Mouse (Mus musculus): ENCODE measurements around the gene Naa80. TPM values are rescaled to one million over a fixed set of nuclear protein-coding genes. Genes with fewer than 3 reads are reported as not detected.

Gene Naa80
- polyA plus RNA-seq, 1 experiment from 2014 or later = 14.7 TPM

GRCm38 (mm10) chr9:107605041-107605661, 26.5 kb downstream of the Naa80 start:
- no peak for ATAC-seq (ENCODE audit: low FRiP score, low read depth)
- H3K27ac ChIP-seq (replicated peaks) = peak overlapping the region; percentile 15; the same call in 1 of the 2 replicates

GRCm38 (mm10) chr9:107606591-107606990, 27.9 kb downstream of the Naa80 start:
- no peak overlapping the region for H3K4me2 ChIP-seq (replicated peaks)
- no peak overlapping the region for H3K4me3 ChIP-seq
- H3K4me1 ChIP-seq = peaks cover 64% of the 10 kb centered on the region
- WGBS = 15% methylated on average over 9 of the region's 9 CpGs
- 0 out of 2 replicates have a peak, but pooled peaks cover 13% of the 10 kb centered on the region for H3K27me3 ChIP-seq
- no peaks in the 10 kb centered on the region for H3K9me3 ChIP-seq
- H3K9ac ChIP-seq (replicated peaks) = 0 out of 2 replicates have a peak overlapping the region, but pooled peaks have one; percentile 17
- no peaks in the 10 kb centered on the region for H3K36me3 ChIP-seq
- ATAC-seq (ENCODE audit: low FRiP score, low read depth) = no peak
- no peak overlapping the region for H3K27ac ChIP-seq (replicated peaks)

More at GRCm38 (mm10) chr9:107605041-107605661, 26.5 kb downstream of the Naa80 start:
- H3K9me3 ChIP-seq = no peaks in the 10 kb centered on the region
- 34% methylated on average over 23 of the region's 23 CpGs for whole genome bisulfite sequencing
- 0 out of 2 replicates have a peak, but pooled peaks cover 13% of the 10 kb centered on the region for H3K27me3 ChIP-seq
- peak overlapping the region; percentile 37; the same call in 1 of the 2 replicates for H3K9ac ChIP-seq (replicated peaks)
- peak overlapping the region; percentile 22 for H3K4me2 ChIP-seq (replicated peaks)
- H3K4me1 ChIP-seq = peaks cover 59% of the 10 kb centered on the region
- H3K4me3 ChIP-seq = no peak overlapping the region
- no peaks in the 10 kb centered on the region for H3K36me3 ChIP-seq

- Histone ChIP-seq H3K9me3 (no peaks in the 10 kb centered on the region), H3K4me2 (replicated peaks) (no peak overlapping the region), H3K27ac (replicated peaks) (no peak overlapping the region), H3K36me3 (no peaks in the 10 kb centered on the region), H3K4me3 (no peak overlapping the region), H3K4me1 (peaks cover 68% of the 10 kb centered on the region), H3K9ac (replicated peaks) (0 out of 2 replicates have a peak overlapping the region, but pooled peaks have one; percentile 17), H3K27me3 (0 out of 2 replicates have a peak, but pooled peaks cover 13% of the 10 kb centered on the region)
- 71% methylated on average over 2 of the region's 2 CpGs for WGBS
- ATAC-seq (ENCODE audit: low FRiP score, low read depth) = no peak
These were observed 28.3 kb downstream of the Naa80 start for GRCm38 (mm10) chr9:107607036-107607435.

GRCm38 (mm10) chr9:107607653-107608245, 29.1 kb downstream of the Naa80 start:
- no peak overlapping the region for H3K4me2 ChIP-seq (replicated peaks)
- H3K4me1 ChIP-seq = peaks cover 70% of the 10 kb centered on the region
- ATAC-seq (ENCODE audit: low FRiP score, low read depth) = no peak
- no peak overlapping the region for H3K9ac ChIP-seq (replicated peaks)
- H3K4me3 ChIP-seq = no peak overlapping the region
- no peaks in the 10 kb centered on the region for H3K36me3 ChIP-seq
- 0 out of 2 replicates have a peak, but pooled peaks cover 13% of the 10 kb centered on the region for H3K27me3 ChIP-seq
- H3K27ac ChIP-seq (replicated peaks) = no peak overlapping the region
- WGBS = 62% methylated on average over 9 of the region's 9 CpGs
- H3K9me3 ChIP-seq = no peaks in the 10 kb centered on the region

GRCm38 (mm10) chr9:107608741-107609432, 30.2 kb downstream of the Naa80 start, which contains the start of gene Sema3b:
Gene Sema3b, minus strand, starts transcription at chr9:107609229.
- no peak within 1 kb of the TSS for H3K4me3 ChIP-seq
- peaks cover 3% of the 10 kb centered on the region; the same call in 1 of the 2 replicates for H3K36me3 ChIP-seq
- H3K9me3 ChIP-seq = no peaks in the 10 kb centered on the region
- no peak within 1 kb of the TSS for H3K4me2 ChIP-seq (replicated peaks)
- no peak for ATAC-seq (ENCODE audit: low FRiP score, low read depth)
- WGBS = 45% methylated on average over 12 of the region's 12 CpGs
- H3K27ac ChIP-seq (replicated peaks) = 0 out of 2 replicates have a peak within 1 kb of the TSS, but pooled peaks have one; percentile 11
- no peak within 1 kb of the TSS for H3K9ac ChIP-seq (replicated peaks)
- 0 out of 2 replicates have a peak, but pooled peaks cover 7% of the 10 kb centered on the region for H3K27me3 ChIP-seq
- H3K4me1 ChIP-seq = peaks cover 72% of the 10 kb centered on the region

GRCm38 (mm10) chr9:107609433-107609830, 30.7 kb downstream of the Naa80 start:
- Histone ChIP-seq H3K27ac (replicated peaks) (0 out of 2 replicates have a peak overlapping the region, but pooled peaks have one; percentile 11), H3K36me3 (peaks cover 9% of the 10 kb centered on the region), H3K27me3 (0 out of 2 replicates have a peak, but pooled peaks cover 7% of the 10 kb centered on the region), H3K4me3 (no peak overlapping the region), H3K9me3 (no peaks in the 10 kb centered on the region), H3K9ac (replicated peaks) (no peak overlapping the region), H3K4me1 (peaks cover 69% of the 10 kb centered on the region), H3K4me2 (replicated peaks) (no peak overlapping the region)
- no peak for ATAC-seq (ENCODE audit: low FRiP score, low read depth)
- 65% methylated on average over 4 of the region's 4 CpGs for WGBS

- H3K27ac ChIP-seq (replicated peaks) = peak overlapping the region; percentile 98
- WGBS = 77% methylated on average over 6 of the region's 6 CpGs
- H3K27me3 ChIP-seq = 0 out of 2 replicates have a peak, but pooled peaks cover 4% of the 10 kb centered on the region
- H3K4me1 ChIP-seq = peaks cover 63% of the 10 kb centered on the region
- H3K9ac ChIP-seq (replicated peaks) = peak overlapping the region; percentile 72
- ATAC-seq (ENCODE audit: low FRiP score, low read depth) = no peak
- peak overlapping the region; percentile 34; the same call in 1 of the 2 replicates for H3K4me3 ChIP-seq
- H3K9me3 ChIP-seq = no peaks in the 10 kb centered on the region
- H3K36me3 ChIP-seq = peaks cover 31% of the 10 kb centered on the region
- H3K4me2 ChIP-seq (replicated peaks) = peak overlapping the region; percentile 63
These were observed 32.9 kb downstream of the Naa80 start for GRCm38 (mm10) chr9:107611456-107612190.

GRCm38 (mm10) chr9:107612191-107612944, 33.7 kb downstream of the Naa80 start:
- H3K4me3 ChIP-seq = peak overlapping the region; percentile 34
- H3K27me3 ChIP-seq = no peaks in the 10 kb centered on the region
- peak; percentile 91 for ATAC-seq (ENCODE audit: low FRiP score, low read depth)
- peak overlapping the region; percentile 98 for H3K27ac ChIP-seq (replicated peaks)
- peak overlapping the region; percentile 63 for H3K4me2 ChIP-seq (replicated peaks)
- no peaks in the 10 kb centered on the region for H3K9me3 ChIP-seq
- peaks cover 56% of the 10 kb centered on the region for H3K4me1 ChIP-seq
- H3K36me3 ChIP-seq = peaks cover 36% of the 10 kb centered on the region
- 2% methylated on average over 42 of the region's 48 CpGs for WGBS
- H3K9ac ChIP-seq (replicated peaks) = peak overlapping the region; percentile 72

GRCm38 (mm10) chr9:107612945-107613569, 34.4 kb downstream of the Naa80 start:
- peak overlapping the region; percentile 34; the same call in 1 of the 2 replicates for H3K4me3 ChIP-seq
- peak; percentile 10; the same call in 1 of the 2 replicates for ATAC-seq (ENCODE audit: low FRiP score, low read depth)

GRCm38 (mm10) chr9:107615035-107615434, 36.3 kb downstream of the Naa80 start:
- peaks cover 63% of the 10 kb centered on the region for H3K36me3 ChIP-seq
- H3K4me1 ChIP-seq = peaks cover 44% of the 10 kb centered on the region
- no peak for ATAC-seq (ENCODE audit: low FRiP score, low read depth)
- WGBS = 71% methylated on average over 4 of the region's 4 CpGs
- no peaks in the 10 kb centered on the region for H3K9me3 ChIP-seq
- no peaks in the 10 kb centered on the region for H3K27me3 ChIP-seq
- H3K9ac ChIP-seq (replicated peaks) = no peak overlapping the region
- H3K27ac ChIP-seq (replicated peaks) = peak overlapping the region; percentile 98
- no peak overlapping the region for H3K4me2 ChIP-seq (replicated peaks)
- no peak overlapping the region for H3K4me3 ChIP-seq

More at GRCm38 (mm10) chr9:107612945-107613569, 34.4 kb downstream of the Naa80 start:
- peak overlapping the region; percentile 63 for H3K4me2 ChIP-seq (replicated peaks)
- H3K9ac ChIP-seq (replicated peaks) = 0 out of 2 replicates have a peak overlapping the region, but pooled peaks have one; percentile 72
- peak overlapping the region; percentile 98 for H3K27ac ChIP-seq (replicated peaks)
- no peaks in the 10 kb centered on the region for H3K9me3 ChIP-seq
- peaks cover 43% of the 10 kb centered on the region for H3K36me3 ChIP-seq
- 12% methylated on average over 12 of the region's 12 CpGs for WGBS
- H3K4me1 ChIP-seq = peaks cover 49% of the 10 kb centered on the region
- no peaks in the 10 kb centered on the region for H3K27me3 ChIP-seq

Data from midbrain, embryonic 12.5 days (tissue).